Mouse (Mus musculus): Measurements from ENCODE around the gene Ackr4. TPM values are rescaled to one million over a fixed set of nuclear protein-coding genes. Genes with fewer than 3 reads are reported as not detected.

Ackr4 gene
- polyA plus RNA-seq (2015; fragmentation: Nextera tagmentation; extraction: Ambion mirVana) = 0.47 and 0.69 TPM in 2 replicates

DNA sequence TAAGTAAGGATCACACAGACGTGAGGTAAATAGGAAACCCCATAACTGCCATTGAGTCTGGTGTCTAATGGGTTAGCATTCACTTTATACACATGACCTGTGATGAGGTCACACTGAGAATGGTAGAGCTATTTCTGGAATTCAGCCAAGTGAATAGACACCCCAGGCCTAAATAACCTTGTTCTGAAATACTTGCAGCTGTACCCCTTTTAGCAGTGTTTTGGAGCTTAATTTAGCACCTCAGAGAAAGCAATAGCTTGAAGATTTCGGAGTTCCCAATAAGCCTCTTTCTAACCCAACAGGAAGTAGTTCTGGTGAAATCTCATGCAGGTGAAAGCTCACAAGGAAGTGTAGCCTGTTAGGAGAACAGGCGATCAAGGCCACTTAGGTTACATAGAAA lies at the start of gene Ackr4:
TSS of gene Ackr4 (minus strand) at position 101 of the 400 bp plus-strand sequence.
- Histone ChIP-seq H3K4me1 (replicated peaks) (peaks cover 22% of the 10 kb centered on the region), H3K27ac (no peak within 1 kb of the TSS), H3K9ac (no peak within 1 kb of the TSS), H3K27me3 (no peaks in the 10 kb centered on the region), H3K9me3 (no peaks in the 10 kb centered on the region), H3K36me3 (no peaks in the 10 kb centered on the region), H3K4me2 (no peak within 1 kb of the TSS), H3K4me3 (no peak within 1 kb of the TSS)
- 71% methylated on average over 3 of the region's 3 CpGs for WGBS
- no peak for ATAC-seq (ENCODE audit: low FRiP score)

DNA sequence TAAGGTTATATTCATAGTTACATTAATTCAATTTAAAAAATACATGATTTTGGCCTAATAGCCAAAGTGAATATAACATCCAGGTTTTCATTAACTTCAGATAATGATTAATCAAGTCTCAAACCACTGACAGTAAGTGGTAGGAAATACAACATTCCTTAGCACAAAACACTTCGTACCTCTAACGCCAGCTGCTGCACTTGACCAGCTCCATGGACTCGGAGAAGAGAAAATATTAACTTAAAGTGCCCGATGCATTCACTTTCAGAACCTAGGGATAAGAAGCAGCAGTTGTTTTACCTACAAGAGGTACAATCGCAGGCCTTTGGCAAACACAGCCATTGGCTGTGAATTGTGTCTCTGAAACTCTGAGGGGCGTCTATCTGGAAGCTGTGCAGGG lies 45.6 kb upstream of the Ackr4 start:
- Histone ChIP-seq H3K36me3 (peaks cover 83% of the 10 kb centered on the region), H3K4me1 (replicated peaks) (no peaks in the 10 kb centered on the region), H3K27ac (no peak overlapping the region), H3K4me3 (no peak overlapping the region), H3K4me2 (no peak overlapping the region), H3K9ac (no peak overlapping the region), H3K27me3 (no peaks in the 10 kb centered on the region), H3K9me3 (no peaks in the 10 kb centered on the region)
- no peak for ATAC-seq (ENCODE audit: low FRiP score)
- 97% methylated on average over 6 of the region's 6 CpGs for WGBS

DNA sequence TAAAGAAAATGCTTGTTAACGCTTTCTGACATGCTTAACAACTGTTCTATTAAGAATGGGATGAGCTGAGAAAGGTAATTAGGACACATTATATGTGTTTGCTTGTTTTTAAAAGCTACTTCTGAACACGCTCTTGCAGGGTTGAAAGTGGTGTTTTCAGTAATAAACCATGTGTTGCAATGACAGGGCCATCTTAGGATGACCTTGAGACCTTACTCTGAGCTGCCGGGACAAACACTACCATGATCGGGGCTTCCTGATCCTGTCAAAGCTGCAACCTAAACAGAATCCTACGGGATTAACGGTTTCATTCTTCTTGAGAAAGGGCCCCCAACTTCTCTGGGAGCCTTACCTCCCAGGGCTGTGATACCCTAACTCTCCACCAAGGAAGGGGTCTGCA lies 44.9 kb upstream of the Ackr4 start:
- WGBS = 96% methylated on average over 6 of the region's 6 CpGs
- Histone ChIP-seq H3K36me3 (peaks cover 85% of the 10 kb centered on the region), H3K27me3 (no peaks in the 10 kb centered on the region), H3K4me3 (no peak overlapping the region), H3K9ac (no peak overlapping the region), H3K9me3 (no peaks in the 10 kb centered on the region), H3K27ac (no peak overlapping the region), H3K4me1 (replicated peaks) (no peaks in the 10 kb centered on the region), H3K4me2 (no peak overlapping the region)
- ATAC-seq (ENCODE audit: low FRiP score) = no peak

DNA sequence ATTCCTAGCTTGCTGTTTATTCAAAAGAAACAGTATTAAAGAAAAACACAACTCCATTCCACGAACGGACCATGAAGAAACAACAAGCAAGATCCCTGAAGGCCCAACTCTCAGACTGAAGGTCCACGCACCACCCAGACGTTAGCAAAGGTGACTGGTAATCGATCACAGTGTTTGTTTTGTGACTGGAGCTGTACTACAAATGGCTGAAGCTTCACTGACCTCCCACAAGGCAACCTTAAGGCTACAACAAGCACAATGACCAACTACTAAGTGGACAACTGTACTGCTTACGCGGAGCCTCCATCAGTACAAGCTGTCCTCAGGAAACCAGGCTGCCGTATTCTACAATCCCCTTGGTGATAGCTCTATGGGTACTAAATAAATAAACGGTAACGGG lies 43.3 kb upstream of the Ackr4 start:
- 95% methylated on average over 10 of the region's 10 CpGs for WGBS

DNA sequence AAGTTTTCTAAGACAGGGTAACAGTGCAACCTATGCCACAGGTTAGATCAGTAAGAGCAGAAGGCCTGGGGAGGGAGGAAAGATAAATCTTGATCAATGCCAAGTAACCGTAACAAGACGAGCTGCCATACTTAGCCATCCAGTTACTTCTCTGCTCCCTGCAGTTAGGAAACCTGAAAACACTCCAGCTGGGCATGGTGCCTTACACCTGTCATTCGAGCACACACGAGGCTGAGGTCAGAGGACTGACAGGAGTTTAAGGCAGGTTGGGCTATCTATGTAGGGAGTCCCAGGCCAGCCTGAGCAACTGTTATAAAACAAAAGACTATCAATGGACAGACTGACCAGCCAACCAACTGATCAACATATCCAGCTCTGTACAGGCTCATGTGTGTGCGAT lies 39.2 kb upstream of the Ackr4 start:
- H3K4me3 ChIP-seq = no peak overlapping the region
- H3K27ac ChIP-seq = no peak overlapping the region
- H3K4me1 ChIP-seq (replicated peaks) = no peaks in the 10 kb centered on the region
- no peak for ATAC-seq (ENCODE audit: low FRiP score)
- H3K36me3 ChIP-seq = peaks cover 89% of the 10 kb centered on the region
- 97% methylated on average over 5 of the region's 5 CpGs for WGBS
- no peaks in the 10 kb centered on the region for H3K9me3 ChIP-seq
- H3K4me2 ChIP-seq = no peak overlapping the region
- H3K9ac ChIP-seq = no peak overlapping the region
- H3K27me3 ChIP-seq = no peaks in the 10 kb centered on the region

More for the DNA sequence above, 43.3 kb upstream of the Ackr4 start:
- Histone ChIP-seq H3K36me3 (peaks cover 83% of the 10 kb centered on the region), H3K4me2 (no peak overlapping the region), H3K4me1 (replicated peaks) (no peaks in the 10 kb centered on the region), H3K4me3 (no peak overlapping the region), H3K9ac (no peak overlapping the region), H3K9me3 (no peaks in the 10 kb centered on the region), H3K27ac (no peak overlapping the region), H3K27me3 (no peaks in the 10 kb centered on the region)
- no peak for ATAC-seq (ENCODE audit: low FRiP score)

DNA sequence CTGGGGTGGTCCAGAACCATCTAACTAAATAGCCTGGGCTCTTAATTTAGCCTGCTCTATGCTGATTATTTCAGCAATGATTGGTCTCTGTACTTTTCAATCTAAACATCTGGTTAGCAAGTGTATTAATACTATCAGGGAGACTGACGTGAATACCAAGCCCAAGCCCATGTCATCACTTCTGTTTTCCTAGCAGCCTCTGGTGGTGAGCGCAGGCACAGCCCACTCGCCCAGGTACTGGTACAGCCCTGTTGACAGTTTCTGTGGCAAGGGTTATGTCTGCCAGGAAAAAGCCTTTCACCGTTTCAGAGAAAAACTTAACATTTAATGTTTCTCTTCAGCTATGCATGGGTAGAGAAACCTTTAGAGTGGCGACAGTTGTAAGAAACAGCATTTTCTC lies 37.5 kb upstream of the Ackr4 start:
- H3K4me2 ChIP-seq = no peak overlapping the region
- no peak overlapping the region for H3K27ac ChIP-seq
- no peaks in the 10 kb centered on the region for H3K9me3 ChIP-seq
- peaks cover 88% of the 10 kb centered on the region for H3K36me3 ChIP-seq
- H3K4me3 ChIP-seq = no peak overlapping the region
- WGBS = 88% methylated on average over 5 of the region's 5 CpGs
- H3K9ac ChIP-seq = no peak overlapping the region
- H3K27me3 ChIP-seq = no peaks in the 10 kb centered on the region
- no peak for ATAC-seq (ENCODE audit: low FRiP score)
- H3K4me1 ChIP-seq (replicated peaks) = no peaks in the 10 kb centered on the region

DNA sequence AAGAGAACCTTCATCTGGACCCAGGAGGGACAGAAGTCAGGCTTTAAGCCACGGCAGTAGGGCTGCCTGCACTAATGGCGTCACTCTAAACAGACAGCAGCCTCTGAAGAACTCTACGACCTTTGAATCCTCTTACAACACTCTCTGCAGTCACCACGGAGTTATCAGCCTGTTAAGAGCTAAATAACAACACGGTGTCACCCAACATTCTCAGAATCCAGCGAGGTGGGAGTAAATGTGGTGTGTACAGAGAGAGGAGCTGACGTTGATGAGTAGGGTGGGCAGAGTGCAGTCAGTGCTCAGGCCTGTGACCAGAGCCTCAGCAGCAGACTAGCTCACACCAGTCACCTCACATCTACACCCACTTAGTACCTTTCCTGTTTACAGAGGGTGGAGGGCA lies 34.4 kb upstream of the Ackr4 start:
- no peaks in the 10 kb centered on the region for H3K9me3 ChIP-seq
- ATAC-seq (ENCODE audit: low FRiP score) = no peak
- peaks cover 93% of the 10 kb centered on the region for H3K36me3 ChIP-seq
- no peaks in the 10 kb centered on the region for H3K27me3 ChIP-seq
- H3K9ac ChIP-seq = no peak overlapping the region
- no peak overlapping the region for H3K4me3 ChIP-seq
- WGBS = 90% methylated on average over 7 of the region's 7 CpGs
- no peak overlapping the region for H3K27ac ChIP-seq
- no peaks in the 10 kb centered on the region for H3K4me1 ChIP-seq (replicated peaks)
- no peak overlapping the region for H3K4me2 ChIP-seq

DNA sequence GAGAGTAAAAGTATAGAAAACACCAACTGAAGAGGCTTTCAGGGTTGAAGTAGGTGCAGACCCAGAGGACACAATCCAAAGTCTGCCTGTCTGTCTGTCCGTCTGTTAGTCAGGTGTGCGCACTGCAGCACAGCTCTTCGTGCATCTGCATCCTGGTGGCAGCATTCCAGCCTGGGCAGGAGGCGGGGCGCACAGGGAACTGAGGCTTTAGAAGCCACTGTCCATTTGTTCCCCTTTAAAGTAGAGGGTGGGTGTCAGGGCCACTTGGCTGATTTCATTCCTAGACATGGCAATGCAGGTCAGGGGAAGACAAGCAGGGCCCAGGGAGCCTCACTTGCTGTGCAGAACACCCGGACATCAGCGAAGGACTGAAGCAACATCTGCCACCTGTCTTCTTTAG lies 30.6 kb upstream of the Ackr4 start:
- H3K36me3 ChIP-seq = peaks cover 96% of the 10 kb centered on the region
- no peak overlapping the region for H3K4me3 ChIP-seq
- WGBS = 96% methylated on average over 7 of the region's 7 CpGs
- no peaks in the 10 kb centered on the region for H3K9me3 ChIP-seq
- ATAC-seq (ENCODE audit: low FRiP score) = no peak
- no peak overlapping the region for H3K4me2 ChIP-seq
- no peak overlapping the region for H3K9ac ChIP-seq
- H3K27ac ChIP-seq = no peak overlapping the region
- no peaks in the 10 kb centered on the region for H3K4me1 ChIP-seq (replicated peaks)
- no peaks in the 10 kb centered on the region for H3K27me3 ChIP-seq

DNA sequence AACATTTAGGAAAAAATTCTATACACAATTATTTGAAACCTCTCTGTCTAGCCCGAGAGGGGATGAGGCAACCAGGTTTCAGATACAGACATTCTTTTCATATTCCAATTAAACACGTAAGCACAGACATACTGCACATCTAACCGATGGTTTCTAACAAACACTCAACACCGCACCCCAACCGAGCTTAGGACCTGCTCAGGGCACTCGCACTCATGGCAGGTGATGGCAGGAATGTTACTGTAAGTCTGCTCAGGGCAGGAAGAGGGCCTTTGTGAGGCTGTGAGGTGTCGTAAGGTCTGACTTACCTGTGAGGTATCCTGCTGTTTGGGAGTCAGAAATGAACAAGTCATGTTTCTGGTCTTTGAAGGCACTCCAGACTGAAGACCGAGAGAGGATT lies 29.8 kb upstream of the Ackr4 start:
- Histone ChIP-seq H3K9me3 (no peaks in the 10 kb centered on the region), H3K27ac (no peak overlapping the region), H3K9ac (no peak overlapping the region), H3K27me3 (no peaks in the 10 kb centered on the region), H3K4me2 (no peak overlapping the region), H3K36me3 (peaks cover 96% of the 10 kb centered on the region), H3K4me1 (replicated peaks) (no peaks in the 10 kb centered on the region), H3K4me3 (no peak overlapping the region)
- 96% methylated on average over 8 of the region's 8 CpGs for WGBS
- no peak for ATAC-seq (ENCODE audit: low FRiP score)

DNA sequence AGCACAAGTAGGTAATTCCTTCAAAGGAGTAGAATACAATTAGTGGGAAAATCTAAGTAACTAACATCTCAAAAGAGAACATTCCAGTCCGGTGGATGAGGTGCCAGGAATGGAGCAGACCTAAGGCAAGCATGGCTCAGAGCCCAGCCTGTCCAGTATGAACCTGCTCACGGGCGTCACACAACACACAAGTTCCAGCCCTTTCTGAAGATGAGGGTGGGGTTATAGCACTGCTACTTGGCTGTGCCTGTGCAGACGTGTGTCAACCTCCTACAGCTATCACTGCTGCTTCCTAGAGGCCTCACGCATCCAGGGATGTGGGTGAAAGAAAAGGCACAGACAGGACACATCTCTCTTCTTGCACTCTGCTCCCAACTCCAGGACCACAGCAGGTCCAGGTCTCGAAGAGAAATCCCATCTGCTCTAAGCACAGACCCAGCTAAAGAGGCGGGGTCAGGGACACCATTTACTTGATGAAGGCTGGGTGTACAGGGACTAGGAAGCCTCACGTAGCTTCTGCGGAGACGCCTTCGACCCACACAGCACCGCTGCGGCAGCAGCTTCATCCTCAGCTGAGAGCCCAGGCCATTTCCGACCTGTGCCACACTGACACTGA lies 28.5 kb upstream of the Ackr4 start:
- H3K27me3 ChIP-seq = no peaks in the 10 kb centered on the region
- no peak overlapping the region for H3K27ac ChIP-seq
- no peak overlapping the region for H3K4me2 ChIP-seq
- no peak overlapping the region for H3K9ac ChIP-seq
- no peak for ATAC-seq (ENCODE audit: low FRiP score)
- peaks cover 95% of the 10 kb centered on the region for H3K36me3 ChIP-seq
- no peaks in the 10 kb centered on the region for H3K4me1 ChIP-seq (replicated peaks)
- H3K4me3 ChIP-seq = no peak overlapping the region
- H3K9me3 ChIP-seq = no peaks in the 10 kb centered on the region
- 97% methylated on average over 14 of the region's 14 CpGs for WGBS

DNA sequence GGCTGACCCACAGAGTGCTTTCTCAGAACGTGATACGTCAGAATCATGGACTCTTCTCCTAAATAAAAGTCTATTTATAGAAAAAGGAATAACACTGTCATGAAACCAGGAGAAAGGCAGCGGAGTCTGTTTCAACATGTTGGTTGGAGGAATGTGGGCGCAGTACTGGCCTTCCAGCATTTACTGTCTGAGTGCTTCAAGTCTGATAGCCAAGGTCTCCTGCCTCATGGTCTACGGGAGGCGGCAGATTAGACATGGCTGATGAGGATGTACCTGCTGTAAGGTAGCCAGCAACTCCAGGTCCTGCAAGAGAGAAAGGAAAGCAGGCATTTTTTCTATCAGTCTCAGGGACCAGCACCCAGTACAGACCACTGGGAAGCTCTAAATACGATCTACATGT lies 25.4 kb upstream of the Ackr4 start:
- peaks cover 80% of the 10 kb centered on the region for H3K36me3 ChIP-seq
- no peaks in the 10 kb centered on the region for H3K9me3 ChIP-seq
- no peak overlapping the region for H3K4me3 ChIP-seq
- no peaks in the 10 kb centered on the region for H3K4me1 ChIP-seq (replicated peaks)
- H3K27ac ChIP-seq = no peak overlapping the region
- H3K9ac ChIP-seq = no peak overlapping the region
- no peaks in the 10 kb centered on the region for H3K27me3 ChIP-seq
- 96% methylated on average over 7 of the region's 7 CpGs for WGBS
- ATAC-seq (ENCODE audit: low FRiP score) = no peak
- H3K4me2 ChIP-seq = no peak overlapping the region

DNA sequence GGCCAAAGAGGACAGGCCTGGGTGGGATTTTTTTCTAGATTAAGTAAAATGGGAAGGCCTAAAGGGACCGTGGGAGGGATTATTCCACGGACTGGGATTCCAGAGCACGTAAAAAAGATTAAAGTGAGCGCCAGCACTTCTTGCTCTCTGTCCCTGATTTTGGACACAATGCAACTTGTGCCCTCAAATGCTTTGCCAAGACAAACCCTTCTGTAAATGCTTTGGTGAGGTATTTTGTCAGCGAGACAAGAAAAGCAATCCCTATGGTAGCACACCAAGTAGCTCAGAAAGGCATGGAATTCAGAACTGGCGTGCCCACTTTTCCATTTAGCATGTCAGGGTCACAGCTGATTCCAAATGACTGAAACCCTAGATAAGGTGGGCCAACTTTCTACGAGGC lies 22.2 kb upstream of the Ackr4 start:
- WGBS = 96% methylated on average over 7 of the region's 7 CpGs
- H3K9me3 ChIP-seq = no peaks in the 10 kb centered on the region
- no peak overlapping the region for H3K4me2 ChIP-seq
- H3K9ac ChIP-seq = no peak overlapping the region
- peaks cover 48% of the 10 kb centered on the region for H3K36me3 ChIP-seq
- H3K27ac ChIP-seq = no peak overlapping the region
- no peak for ATAC-seq (ENCODE audit: low FRiP score)
- H3K4me1 ChIP-seq (replicated peaks) = no peaks in the 10 kb centered on the region
- H3K4me3 ChIP-seq = no peak overlapping the region
- H3K27me3 ChIP-seq = no peaks in the 10 kb centered on the region

DNA sequence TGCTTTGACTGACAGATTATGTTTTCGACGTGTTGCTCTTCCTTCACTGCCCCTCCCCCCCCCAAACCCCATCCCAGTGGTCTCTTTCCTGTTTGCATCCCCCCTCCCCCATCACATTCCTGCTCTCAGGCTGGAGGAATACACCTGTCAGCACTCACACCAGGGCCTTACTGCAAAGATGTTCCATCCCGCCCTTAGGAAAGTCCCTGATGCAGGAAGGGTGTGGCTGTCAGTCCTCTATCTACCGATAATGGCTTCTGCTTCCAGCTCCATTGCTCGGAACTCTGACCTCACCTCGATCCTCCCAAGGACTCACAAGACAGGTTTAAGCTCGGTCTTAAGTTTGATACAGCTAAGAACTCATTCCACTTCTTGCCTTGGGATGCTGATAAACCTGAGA lies 19.9 kb upstream of the Ackr4 start:
- H3K27ac ChIP-seq = no peak overlapping the region
- peaks cover 27% of the 10 kb centered on the region for H3K36me3 ChIP-seq
- H3K4me2 ChIP-seq = no peak overlapping the region
- no peak overlapping the region for H3K4me3 ChIP-seq
- H3K9me3 ChIP-seq = no peaks in the 10 kb centered on the region
- no peak overlapping the region for H3K9ac ChIP-seq
- no peaks in the 10 kb centered on the region for H3K27me3 ChIP-seq
- WGBS = 87% methylated on average over 7 of the region's 7 CpGs
- H3K4me1 ChIP-seq (replicated peaks) = no peaks in the 10 kb centered on the region
- no peak for ATAC-seq (ENCODE audit: low FRiP score)

All from hindbrain, embryonic 13.5 days (tissue).